Mouse (Mus musculus) thymus, adult 2 months (tissue): Measurements from ENCODE around the gene H2-Q10. TPM values are rescaled to one million over a fixed set of nuclear protein-coding genes. Genes with fewer than 3 reads are reported as not detected.
"Not testable (repeated sequence)": the region's sequence is repeated elsewhere in the genome, so short reads cannot be mapped to it uniquely, and the experiment has no call there.

Experiments used
- DNase-seq: peaks from one replicate; pipeline ENCODE4 v3.0.0; 2021
- H3K27ac ChIP-seq: fragments of 200-500 bp; 2 replicates; pipeline ENCODE4 v1.5.1; 2012; ENCODE audit warnings: low read length, control low read depth; ENCODE audit not compliant: control insufficient read depth, insufficient read depth
- H3K27me3 ChIP-seq: fragments of 200-500 bp; 2 replicates; pipeline ENCODE4 v1.6.1; 2012; ENCODE audit warnings: mild to moderate bottlenecking, low read length, moderate library complexity, mixed read lengths; ENCODE audit not compliant: control insufficient read depth, insufficient read depth
- H3K36me3 ChIP-seq: fragments of 200-500 bp; 2 replicates; pipeline ENCODE4 v1.6.1; 2012; ENCODE audit warnings: mild to moderate bottlenecking, low read length, moderate library complexity; ENCODE audit not compliant: control insufficient read depth, insufficient read depth
- H3K4me1 ChIP-seq: fragments of 200-500 bp; replicated peaks from 2 replicates; pipeline ENCODE4 v1.6.1; 2012; ENCODE audit warnings: low read length; ENCODE audit not compliant: control insufficient read depth, insufficient read depth
- H3K4me3 ChIP-seq: fragments of 200-500 bp; 2 replicates; pipeline ENCODE4 v1.5.1; 2012; ENCODE audit warnings: mild to moderate bottlenecking, low read length, control low read depth, moderate library complexity; ENCODE audit not compliant: control insufficient read depth, insufficient read depth
- CTCF ChIP-seq: fragments of 200-500 bp; IDR thresholded peaks from 2 replicates; pipeline ENCODE4 v1.5.1; 2012; ENCODE audit warnings: mild to moderate bottlenecking, control low read depth, low read length, moderate library complexity, borderline replicate concordance; ENCODE audit not compliant: control insufficient read depth, poor library complexity, insufficient read depth; ENCODE audit errors: extremely low read depth
- POLR2A ChIP-seq: fragments of 200-500 bp; IDR thresholded peaks from 2 replicates; pipeline ENCODE4 v1.6.1; 2012; ENCODE audit warnings: mild to moderate bottlenecking, low read length, control low read depth, moderate library complexity; ENCODE audit not compliant: control insufficient read depth, poor library complexity, insufficient read depth; ENCODE audit errors: extremely low read depth
- WGBS: fragments of 180-500 bp; shearing (Covaris S2); methylation state at CpG from one replicate; pipeline ENCODE4 v1.1.7; 2018; 5-methylcytosine and 5-hydroxymethylcytosine counted together
- polyA plus RNA-seq: library from polyadenylated mRNA; depleted of rRNA; stranded (reverse); fragments of >200 nt; gene quantifications from 2 replicates; pipeline ENCODE4 v1.2.3, GENCODE M21; 2012; rRNA removed

H2-Q10 gene
- polyA plus RNA-seq = 15.3 and 18.6 TPM in 2 replicates

GRCm38 (mm10) chr17:35469842-35470751 is at the start of gene H2-Q10:
Gene H2-Q10 (plus strand): TSS chr17:35470089.
- no peak within 1 kb of the TSS; the same call in 1 of the 2 replicates for H3K4me3 ChIP-seq
- TF ChIP-seq POLR2A (no peak), CTCF (no peak)
- 8% methylated on average over 80 of the region's 80 CpGs for WGBS
- peaks cover 7% of the 10 kb centered on the region; the same call in 1 of the 2 replicates for H3K27me3 ChIP-seq
- no peaks in the 10 kb centered on the region for H3K36me3 ChIP-seq
- no peak for DNase-seq
- H3K27ac ChIP-seq = no peak within 1 kb of the TSS
- no peaks in the 10 kb centered on the region; the same call in 1 of the 2 replicates for H3K4me1 ChIP-seq

GRCm38 (mm10) chr17:35420206-35420810 is 49.6 kb upstream of the H2-Q10 start:
- 6% methylated on average over 11 of the region's 11 CpGs for WGBS
- DNase-seq = peak; percentile 60
- TF ChIP-seq CTCF = peak; percentile 84; the same call in 1 of the 2 replicates
- not testable (repeated sequence) for H3K4me3 ChIP-seq, H3K36me3 ChIP-seq, H3K27ac ChIP-seq, H3K27me3 ChIP-seq, H3K4me1 ChIP-seq

GRCm38 (mm10) chr17:35421331-35421730 is 48.6 kb upstream of the H2-Q10 start:
- H3K36me3 ChIP-seq, DNase-seq, H3K27me3 ChIP-seq, H3K4me3 ChIP-seq, H3K27ac ChIP-seq, H3K4me1 ChIP-seq: not testable (repeated sequence)
- 96% methylated on average over 4 of the region's 4 CpGs for WGBS

- not testable (repeated sequence) for H3K27me3 ChIP-seq, H3K4me1 ChIP-seq, H3K4me3 ChIP-seq, DNase-seq, H3K36me3 ChIP-seq, H3K27ac ChIP-seq
- 94% methylated on average over 5 of the region's 5 CpGs for WGBS
These were observed 47.5 kb upstream of the H2-Q10 start for GRCm38 (mm10) chr17:35422360-35422759.

- H3K27me3 ChIP-seq, H3K4me3 ChIP-seq, H3K27ac ChIP-seq, H3K36me3 ChIP-seq, H3K4me1 ChIP-seq, DNase-seq: not testable (repeated sequence)
- 53% methylated on average over 3 of the region's 3 CpGs for WGBS
These were observed 46.6 kb upstream of the H2-Q10 start for GRCm38 (mm10) chr17:35423131-35423810.

- DNase-seq = not testable (repeated sequence)
- WGBS = 89% methylated on average over 3 of the region's 3 CpGs
These were observed 45.8 kb upstream of the H2-Q10 start for GRCm38 (mm10) chr17:35424106-35424505.

GRCm38 (mm10) chr17:35424624-35425416 is 45.1 kb upstream of the H2-Q10 start, which contains the start of gene H2-Q6:
Gene H2-Q6 (plus strand): TSS chr17:35424850.
- 4% methylated on average over 58 of the region's 66 CpGs for WGBS
- peak; percentile 17 for DNase-seq
- H3K27ac ChIP-seq = not testable (repeated sequence)

More at GRCm38 (mm10) chr17:35424106-35424505, 45.8 kb upstream of the H2-Q10 start:
- H3K27me3 ChIP-seq, H3K27ac ChIP-seq, H3K4me1 ChIP-seq, H3K4me3 ChIP-seq, H3K36me3 ChIP-seq: not testable (repeated sequence)

GRCm38 (mm10) chr17:35425474-35425873 is 44.4 kb upstream of the H2-Q10 start:
- not testable (repeated sequence) for H3K4me1 ChIP-seq, H3K27me3 ChIP-seq, H3K36me3 ChIP-seq, DNase-seq, H3K27ac ChIP-seq
- peak overlapping the region; percentile 30 for H3K4me3 ChIP-seq
- 37% methylated on average over 28 of the region's 28 CpGs for WGBS

More at GRCm38 (mm10) chr17:35424624-35425416, 45.1 kb upstream of the H2-Q10 start, which contains the start of gene H2-Q6:
- H3K27me3 ChIP-seq, H3K36me3 ChIP-seq, H3K4me1 ChIP-seq: not testable (repeated sequence)
- peak within 1 kb of the TSS; percentile 30 for H3K4me3 ChIP-seq

- not testable (repeated sequence) for H3K4me1 ChIP-seq, H3K4me3 ChIP-seq, H3K36me3 ChIP-seq, H3K27ac ChIP-seq, H3K27me3 ChIP-seq, DNase-seq
- 96% methylated on average over 6 of the region's 6 CpGs for WGBS
These were observed 41.0 kb upstream of the H2-Q10 start for GRCm38 (mm10) chr17:35428883-35429282.
